Mouse (Mus musculus): Measurements from ENCODE around the gene 4930444G20Rik. TPM values are rescaled to one million over a fixed set of nuclear protein-coding genes. Genes with fewer than 3 reads are reported as not detected.

The 4930444G20Rik gene
- total and polyA plus RNA-seq, 3 experiments = not detected

DNA sequence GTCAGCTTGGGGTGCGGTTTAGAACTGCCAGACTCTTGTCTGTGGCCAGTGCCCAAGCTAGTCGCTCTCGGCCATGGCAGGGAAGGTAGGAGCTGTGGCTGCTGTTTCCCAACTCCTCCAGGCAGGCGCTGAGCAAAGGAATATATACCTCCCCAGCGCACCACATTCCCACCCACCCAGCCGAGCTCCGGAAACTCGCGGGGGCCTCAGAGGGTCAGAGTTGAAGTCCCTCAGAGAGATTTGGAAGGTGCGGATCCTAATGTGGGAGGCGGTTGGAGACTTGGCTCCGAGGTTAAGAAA, 8.9 kb downstream of the 4930444G20Rik start:
- H3K4me3 ChIP-seq (ENCODE audit: control insufficient read depth in 1 of 2, insufficient read depth in 1 of 2, low read depth in 2 of 2, low read length in 2 of 2) = no peak overlapping the region
- H3K9me3 ChIP-seq (replicated peaks; ENCODE audit: insufficient read depth, low read length) = no peaks in the 10 kb centered on the region
- H3K4me1 ChIP-seq (ENCODE audit: control insufficient read depth in 1 of 2, insufficient read depth in 2 of 2, low read length in 2 of 2) = no peaks in the 10 kb centered on the region
- no peak overlapping the region for H3K27ac ChIP-seq (ENCODE audit: control insufficient read depth, low read depth, low read length)
- H3K27me3 ChIP-seq (ENCODE audit: control insufficient read depth in 1 of 2, insufficient read depth in 2 of 2, low read length in 2 of 2) = no peaks in the 10 kb centered on the region
- DNase-seq (ENCODE audit: low read depth, low spot score) = no peak
- H3K9ac ChIP-seq (ENCODE audit: control insufficient read depth, low read depth, low read length, poor library complexity, severe bottlenecking) = no peak overlapping the region
- H3K36me3 ChIP-seq (ENCODE audit: control insufficient read depth in 1 of 2, insufficient read depth in 2 of 2, low read length in 2 of 2) = no peaks in the 10 kb centered on the region
- no peak for TF ChIP-seq KAT2A (conservative IDR thresholded peaks at IDR 0.05; ENCODE audit: low read depth, low read length)
- no peak for TF ChIP-seq CHD1 (IDR thresholded peaks at IDR 0.05; ENCODE audit: low read depth, low read length)
- TF ChIP-seq GABPA (IDR thresholded peaks at IDR 0.05; ENCODE audit: low read depth, low read length) = no peak
- TF ChIP-seq USF1 (IDR thresholded peaks at IDR 0.05; ENCODE audit: low read depth, low read length) = no peak
- TF ChIP-seq MYC (IDR thresholded peaks at IDR 0.05; ENCODE audit: low read depth, low read length) = no peak
- TF ChIP-seq MXI1 (IDR thresholded peaks at IDR 0.05; ENCODE audit: low read depth, low read length) = no peak
- TF ChIP-seq ZKSCAN1 (IDR thresholded peaks at IDR 0.05; ENCODE audit: low read depth, low read length) = no peak
- no peak for TF ChIP-seq RAD21 (IDR thresholded peaks at IDR 0.05; ENCODE audit: low read depth, low read length)
- no peak for TF ChIP-seq ELF1 (IDR thresholded peaks at IDR 0.05; ENCODE audit: low read depth, low read length)
- no peaks in the 10 kb centered on the region for H3K79me2 ChIP-seq (ENCODE audit: control insufficient read depth, insufficient read depth, low read length, poor library complexity)

DNA sequence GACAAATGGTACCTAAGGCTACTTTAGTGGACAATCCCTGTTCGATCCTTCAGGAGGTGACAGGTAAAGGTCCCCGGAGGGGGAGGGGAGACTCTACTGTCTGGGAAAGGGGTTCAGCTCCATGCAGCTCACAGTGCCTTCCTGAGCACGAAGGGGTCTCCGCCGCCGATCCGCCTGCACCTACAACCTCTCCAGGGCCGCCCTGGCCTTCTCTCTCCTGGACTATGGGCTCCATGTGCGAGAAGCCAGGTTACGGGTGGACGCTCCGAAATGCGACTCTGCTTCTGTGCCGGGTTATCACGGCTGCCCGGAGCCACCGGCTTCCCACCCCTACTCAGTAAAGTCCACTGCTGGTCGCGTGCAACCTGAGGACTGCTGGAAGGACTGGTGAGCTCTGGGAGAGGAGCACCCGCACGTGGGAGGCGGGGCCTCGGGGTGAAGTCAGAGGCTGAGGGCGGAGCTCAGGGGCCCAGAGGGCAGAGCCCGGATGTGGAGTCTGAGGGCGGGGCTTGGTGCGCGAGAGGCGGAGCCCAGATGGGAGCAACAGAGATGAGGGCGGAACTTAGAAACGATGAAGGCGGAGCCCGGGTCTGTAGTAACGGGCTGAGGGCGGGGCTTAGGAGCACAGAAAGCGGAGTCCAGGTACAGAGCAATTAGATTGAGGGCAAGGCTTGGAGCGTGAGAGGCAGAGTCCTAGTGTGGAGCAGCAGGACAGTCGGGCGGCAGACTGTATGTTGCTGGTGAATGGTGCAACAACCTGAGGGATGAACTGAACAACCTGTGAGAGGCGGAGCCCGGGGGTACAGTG, 9.5 kb downstream of the 4930444G20Rik start:
- TF ChIP-seq KAT2A (conservative IDR thresholded peaks at IDR 0.05; ENCODE audit: low read depth, low read length) (no peak), UBTF (IDR thresholded peaks at IDR 0.05; ENCODE audit: borderline replicate concordance, insufficient read depth, low read depth, low read length) (no peak), POLR2A (IDR thresholded peaks at IDR 0.05; ENCODE audit: control insufficient read depth in 1 of 2, insufficient read depth in 1 of 2, low read depth in 1 of 2, low read length in 2 of 2, poor library complexity in 1 of 2) (no peak), MXI1 (IDR thresholded peaks at IDR 0.05; ENCODE audit: low read depth, low read length) (no peak), CTCF (IDR thresholded peaks at IDR 0.05 in 2 of 3, conservative IDR thresholded peaks at IDR 0.05 in 1 of 3; ENCODE audit: control insufficient read depth in 1 of 3, insufficient read depth in 1 of 3, low read depth in 2 of 3, low read length in 3 of 3, poor library complexity in 1 of 3, severe bottlenecking in 1 of 3) (no peak), TCF12 (IDR thresholded peaks at IDR 0.05; ENCODE audit: low read depth, low read length) (no peak), MAZ (IDR thresholded peaks at IDR 0.05; ENCODE audit: low read depth, low read length) (no peak), GATA1 (IDR thresholded peaks at IDR 0.05; ENCODE audit: low read depth, low read length) (no peak), ETS1 (IDR thresholded peaks at IDR 0.05; ENCODE audit: low read depth, low read length) (no peak), SIN3A (IDR thresholded peaks at IDR 0.05; ENCODE audit: low read length) (no peak), RAD21 (IDR thresholded peaks at IDR 0.05; ENCODE audit: low read depth, low read length) (no peak), USF2 (IDR thresholded peaks at IDR 0.05; ENCODE audit: borderline replicate concordance in 1 of 2, insufficient read depth in 1 of 2, low read depth in 1 of 2, low read length in 2 of 2) (no peak)
- Histone ChIP-seq H3K36me3 (ENCODE audit: control insufficient read depth in 1 of 2, insufficient read depth in 2 of 2, low read length in 2 of 2) (no peaks in the 10 kb centered on the region), H3K79me2 (ENCODE audit: control insufficient read depth, insufficient read depth, low read length, poor library complexity) (no peaks in the 10 kb centered on the region), H3K27ac (ENCODE audit: control insufficient read depth, low read depth, low read length) (no peak overlapping the region), H3K9ac (ENCODE audit: control insufficient read depth, low read depth, low read length, poor library complexity, severe bottlenecking) (no peak overlapping the region), H3K4me3 (ENCODE audit: control insufficient read depth in 1 of 2, insufficient read depth in 1 of 2, low read depth in 2 of 2, low read length in 2 of 2) (no peak overlapping the region), H3K27me3 (ENCODE audit: control insufficient read depth in 1 of 2, insufficient read depth in 2 of 2, low read length in 2 of 2) (no peaks in the 10 kb centered on the region), H3K4me1 (ENCODE audit: control insufficient read depth in 1 of 2, insufficient read depth in 2 of 2, low read length in 2 of 2) (no peaks in the 10 kb centered on the region), H3K9me3 (replicated peaks; ENCODE audit: insufficient read depth, low read length) (no peaks in the 10 kb centered on the region)
- DNase-seq (ENCODE audit: low read depth, low spot score) = no peak

Data from MEL (cell line).